Mouse (Mus musculus) testis, adult 2 months (tissue): ENCODE data around the gene Kat6b.

ENCODE experiments used
- CTCF ChIP-seq: fragments of 200-500 bp; IDR thresholded peaks from 2 replicates; pipeline ENCODE4 v1.5.1; 2012; ENCODE audit warnings: low read depth, mild to moderate bottlenecking, inconsistent platforms, low read length, moderate library complexity; ENCODE audit not compliant: control insufficient read depth, insufficient read depth, insufficient replicate concordance
- POLR2A ChIP-seq: fragments of 200-500 bp; IDR thresholded peaks from 2 replicates; pipeline ENCODE4 v1.6.1; 2012; ENCODE audit warnings: low read depth, mild to moderate bottlenecking, inconsistent platforms, low read length, moderate library complexity; ENCODE audit not compliant: control insufficient read depth

DNA sequence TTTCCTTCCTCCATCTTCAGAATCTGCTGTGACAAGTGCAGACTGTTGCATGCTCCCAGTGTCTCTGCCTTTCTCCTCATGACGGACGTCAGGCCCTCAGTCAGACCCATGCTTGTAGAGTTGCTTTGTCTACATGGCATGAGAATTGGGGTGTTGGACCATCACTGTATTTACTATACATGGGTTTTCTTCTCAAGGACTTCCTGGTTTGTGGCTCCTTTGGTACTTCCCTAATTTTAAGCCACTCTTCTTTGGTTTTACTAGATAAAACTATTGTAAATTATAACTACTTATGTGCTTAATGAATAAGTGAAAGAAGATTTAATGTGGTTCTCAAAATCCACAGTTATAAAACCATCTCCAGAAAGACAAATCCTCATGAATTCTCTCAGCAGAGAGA is 134.6 kb downstream of the Kat6b start:
- TF ChIP-seq CTCF (no peak), POLR2A (no peak)
